Mouse (Mus musculus) large intestine, adult 2 months (tissue): ENCODE measurements at regions not wholly inside any gene's neighbourhood (a gene's known extent, or its start where the extent isn't known, plus 50 kb on each side); places are given as distances from the start of the nearest gene placed in this dataset.

Source experiments
- DNase-seq: peaks from one replicate; pipeline ENCODE4 v3.0.0-alpha.2; 2012; ENCODE audit warnings: low read depth, low spot score
- WGBS: fragments of 180-500 bp; shearing (Covaris S2); methylation state at CpG from one replicate; pipeline ENCODE4 v1.1.7; 2018; 5-methylcytosine and 5-hydroxymethylcytosine counted together

DNA sequence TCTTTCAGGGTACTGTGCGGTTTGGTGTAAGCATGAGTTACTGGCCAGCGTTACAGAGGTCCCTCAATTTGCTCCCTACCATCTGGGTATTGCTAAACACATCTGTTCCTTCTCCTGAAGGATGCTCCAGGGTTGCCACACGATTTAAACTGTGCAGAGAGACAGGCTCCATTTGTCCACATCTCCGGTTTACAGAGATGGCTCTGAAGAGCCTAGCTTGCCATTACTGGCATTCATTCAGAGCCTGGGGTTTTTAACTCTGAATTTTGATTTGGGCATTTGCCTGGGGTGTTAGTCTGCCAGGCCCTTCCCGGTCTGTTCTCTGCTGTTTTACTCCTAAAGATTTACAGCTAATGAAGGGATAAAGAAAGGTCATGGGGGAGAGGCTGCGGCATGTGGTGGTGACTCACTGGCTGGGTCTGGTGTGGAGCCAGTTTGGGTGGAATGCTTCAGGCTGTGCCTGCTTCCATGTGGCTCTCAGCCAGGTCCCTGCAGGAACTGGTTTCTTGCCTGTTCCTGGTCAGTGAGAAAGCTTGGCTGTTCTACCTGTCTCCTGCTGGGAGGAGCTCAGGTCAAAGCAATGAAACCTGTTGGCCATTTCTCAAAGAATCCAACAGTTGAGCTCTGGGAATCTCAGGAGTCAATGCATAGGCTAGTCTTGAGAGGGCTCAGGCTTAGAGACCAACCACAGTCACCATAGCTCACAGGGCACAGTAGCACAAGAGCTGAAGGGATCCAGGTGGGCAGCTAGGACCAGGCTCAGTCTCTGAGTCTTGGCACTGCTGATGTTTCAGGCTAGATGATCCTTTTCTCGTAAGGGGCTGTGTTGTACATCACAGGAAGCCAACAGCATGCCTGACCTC is 112.5 kb upstream of the Pgrmc2 start:
- 47% methylated on average over 7 of the region's 7 CpGs for WGBS
- DNase-seq = peak; percentile 40

DNA sequence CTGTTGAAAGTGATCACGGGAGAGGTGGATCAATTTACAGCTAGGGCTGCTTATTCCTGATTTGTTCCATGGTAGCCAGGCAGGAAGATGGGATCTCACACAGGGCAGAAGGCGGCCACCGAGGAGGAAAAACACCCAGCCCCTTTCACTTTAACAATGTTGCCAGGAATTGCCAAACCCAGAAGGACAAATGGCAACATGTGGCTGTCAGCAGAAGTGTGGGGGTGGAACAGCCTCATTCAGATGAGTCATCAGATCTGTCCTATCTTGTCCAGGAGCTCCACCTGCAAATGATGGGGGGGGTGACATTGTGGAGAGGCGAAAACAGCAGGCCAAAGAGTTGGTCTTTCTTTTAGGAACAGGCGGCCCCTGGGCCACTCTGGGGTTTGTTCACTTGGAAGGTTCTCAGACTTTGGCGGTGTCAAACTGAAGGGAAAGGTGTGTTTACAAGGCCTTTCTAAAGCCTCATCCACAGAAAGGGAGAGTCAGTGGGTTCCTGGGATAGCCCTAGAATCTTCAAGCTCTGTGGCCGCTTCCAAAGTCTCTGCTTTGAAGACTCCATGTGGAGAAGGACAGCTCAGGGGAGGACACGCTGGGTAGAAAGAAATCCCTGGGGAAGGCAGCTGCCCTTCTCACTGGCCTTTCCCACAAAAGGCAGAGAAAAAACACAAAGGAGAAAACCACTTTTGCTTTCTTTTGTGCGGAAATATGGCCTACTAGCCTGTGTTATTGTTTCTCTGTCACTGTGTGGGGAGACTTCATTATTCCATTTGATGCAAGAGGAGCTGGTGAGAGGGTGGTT is 111.7 kb upstream of the Pgrmc2 start:
- 74% methylated on average over 9 of the region's 9 CpGs for WGBS

DNA sequence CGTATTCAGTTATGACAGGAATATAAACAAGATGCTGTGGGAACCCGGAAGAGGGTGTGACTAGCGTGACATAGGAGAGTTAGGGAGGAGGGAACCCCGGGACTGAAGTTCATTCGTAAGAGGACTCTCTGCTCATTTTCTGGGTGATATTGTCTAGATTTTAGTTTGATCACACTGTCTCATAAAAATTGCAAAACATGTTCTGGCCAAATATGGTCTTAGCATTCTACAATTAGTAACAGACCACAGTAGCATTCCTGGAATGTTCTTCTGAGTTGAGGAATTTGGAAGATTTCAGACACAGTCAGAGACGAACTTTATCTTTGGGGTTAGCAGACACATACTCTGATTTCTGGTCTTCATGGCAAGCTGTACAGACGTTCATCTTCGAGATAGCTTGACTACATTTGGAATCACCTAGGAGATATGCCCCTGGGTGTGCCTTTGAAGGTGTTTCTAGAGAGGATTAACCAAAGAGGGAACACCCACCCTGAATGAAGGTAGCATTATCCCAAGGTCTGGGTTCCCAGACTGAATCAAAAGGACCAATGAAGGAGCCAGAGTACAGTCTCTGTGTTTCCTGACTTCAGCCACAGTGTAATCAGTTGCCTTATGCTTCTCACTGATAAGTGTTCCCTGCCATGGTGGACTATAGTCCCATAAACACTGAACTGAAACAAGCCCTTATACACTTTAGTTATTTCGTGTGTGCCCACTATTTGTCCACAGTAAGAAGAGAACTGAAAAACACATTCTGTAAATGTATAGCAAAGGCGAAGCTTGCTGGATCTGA is 102.7 kb upstream of the Pgrmc2 start:
- WGBS = 47% methylated on average over 10 of the region's 10 CpGs
- no peak for DNase-seq

More for the DNA sequence above, 111.7 kb upstream of the Pgrmc2 start:
- DNase-seq = no peak

DNA sequence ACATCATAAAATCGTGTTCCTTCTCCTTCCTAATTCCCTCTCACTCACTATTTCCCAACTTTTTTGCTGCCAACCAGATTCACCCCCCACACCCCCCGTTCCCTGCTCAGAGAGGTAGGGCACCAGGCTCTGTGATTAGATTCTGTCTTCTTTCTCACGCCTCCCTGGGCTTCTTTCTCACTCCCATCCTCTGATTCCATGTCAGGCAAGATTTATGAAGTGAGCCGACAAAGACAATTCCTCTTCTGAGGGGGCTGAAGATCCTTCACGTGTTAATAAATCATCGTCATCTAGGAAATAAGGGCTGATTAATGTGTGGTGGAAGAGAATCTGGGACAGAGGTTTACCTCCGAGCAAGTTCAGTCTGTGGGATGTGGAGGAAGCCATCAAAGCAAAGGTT is 101.5 kb upstream of the Pgrmc2 start:
- DNase-seq = no peak
- 68% methylated on average over 7 of the region's 7 CpGs for WGBS

DNA sequence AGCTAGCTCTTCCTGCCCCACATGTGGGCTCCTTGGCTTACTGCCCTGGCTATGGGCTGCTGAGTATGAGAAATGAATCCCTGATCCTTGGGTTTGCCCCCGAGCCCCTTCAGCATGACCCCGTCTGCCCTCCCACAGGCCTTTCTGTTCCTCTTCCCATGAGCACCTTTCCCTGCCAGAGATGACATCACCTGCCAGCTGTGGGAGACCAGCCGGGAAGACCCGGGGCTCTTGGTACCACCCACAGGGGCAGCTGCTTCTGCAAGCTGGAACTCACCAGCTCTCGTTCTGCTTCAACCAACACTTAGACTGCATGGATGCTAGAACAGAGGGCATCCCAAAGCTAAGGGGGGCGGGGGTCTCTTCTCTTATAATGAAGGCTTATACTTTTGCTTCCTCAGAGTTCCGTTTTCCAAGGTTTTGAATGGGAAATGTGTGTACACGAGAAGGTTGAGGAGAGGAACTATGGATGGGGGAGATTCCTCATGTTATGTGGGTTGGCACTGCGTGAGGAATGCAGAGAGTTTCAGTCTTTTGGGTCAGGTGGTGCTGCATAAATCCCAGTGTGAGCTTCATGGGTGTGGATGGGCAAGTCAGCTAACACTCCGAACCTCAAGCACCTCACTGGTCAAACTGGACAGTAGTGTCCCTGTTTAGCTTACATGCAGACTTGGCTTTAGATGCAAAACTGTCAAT is 100.2 kb upstream of the Pgrmc2 start:
- 65% methylated on average over 10 of the region's 10 CpGs for WGBS

DNA sequence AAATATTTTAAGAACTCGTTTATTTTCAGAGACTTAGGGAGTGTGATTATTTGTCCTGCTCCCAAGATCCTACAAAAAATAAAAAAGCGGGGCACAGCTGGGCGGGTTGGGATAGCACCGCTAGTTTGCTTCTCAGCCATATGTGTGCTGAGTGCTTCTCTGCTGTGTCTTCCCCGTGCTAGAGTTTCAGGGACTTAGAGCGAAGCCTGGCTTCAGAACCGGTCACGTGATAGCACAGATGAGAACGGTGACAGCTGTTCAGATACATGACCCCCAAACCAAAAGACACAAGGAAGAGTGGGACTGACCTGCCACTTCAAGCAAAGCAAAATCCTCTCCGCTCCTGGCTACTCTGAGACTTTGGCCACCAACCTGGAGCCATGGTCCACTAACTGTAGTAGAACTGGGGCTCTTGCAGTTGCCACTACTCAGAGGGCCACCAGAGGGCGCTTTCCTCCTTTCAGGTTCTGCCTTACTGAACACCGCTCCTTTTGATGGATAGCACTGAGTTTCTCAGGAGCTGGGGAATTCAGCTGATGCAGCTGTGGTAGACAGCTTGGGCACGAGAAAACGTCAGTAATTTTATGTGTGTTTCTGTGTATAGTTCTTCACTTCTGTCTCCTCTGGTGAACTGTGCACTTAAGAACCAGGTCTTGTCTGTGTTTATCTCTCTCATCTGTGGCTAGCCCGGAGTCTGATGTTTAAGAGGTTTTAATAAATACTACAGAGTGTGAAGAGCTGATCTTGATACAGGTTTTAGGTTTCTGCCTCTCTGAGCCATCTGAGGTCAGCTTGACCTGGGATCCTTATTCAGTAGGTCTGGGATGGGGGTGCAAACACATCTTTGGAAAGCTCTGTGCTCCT is 99.4 kb upstream of the Pgrmc2 start:
- peak; percentile 47 for DNase-seq
- WGBS = 45% methylated on average over 15 of the region's 15 CpGs

More for the DNA sequence above, 100.2 kb upstream of the Pgrmc2 start:
- DNase-seq = no peak

DNA sequence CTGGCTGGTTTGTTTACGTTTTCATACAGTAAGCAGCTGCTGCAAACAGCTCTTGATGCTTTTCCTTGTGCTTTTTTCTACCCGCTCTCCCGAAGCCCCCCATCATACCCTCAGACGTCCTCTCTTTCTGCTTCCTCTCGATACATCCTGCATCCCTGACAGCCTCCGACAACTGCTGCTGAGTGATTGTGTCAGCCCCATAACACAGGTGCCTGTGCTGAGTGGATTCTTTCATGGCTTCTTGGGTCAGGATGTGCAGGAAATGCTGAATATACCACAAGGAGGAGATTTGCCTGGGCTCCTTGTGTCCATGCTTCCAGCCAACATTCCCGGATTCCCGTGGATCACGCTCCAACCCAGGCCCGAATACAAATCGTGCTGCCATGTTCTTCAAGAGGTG is 98.6 kb upstream of the Pgrmc2 start:
- 76% methylated on average over 11 of the region's 11 CpGs for WGBS
- DNase-seq = no peak

DNA sequence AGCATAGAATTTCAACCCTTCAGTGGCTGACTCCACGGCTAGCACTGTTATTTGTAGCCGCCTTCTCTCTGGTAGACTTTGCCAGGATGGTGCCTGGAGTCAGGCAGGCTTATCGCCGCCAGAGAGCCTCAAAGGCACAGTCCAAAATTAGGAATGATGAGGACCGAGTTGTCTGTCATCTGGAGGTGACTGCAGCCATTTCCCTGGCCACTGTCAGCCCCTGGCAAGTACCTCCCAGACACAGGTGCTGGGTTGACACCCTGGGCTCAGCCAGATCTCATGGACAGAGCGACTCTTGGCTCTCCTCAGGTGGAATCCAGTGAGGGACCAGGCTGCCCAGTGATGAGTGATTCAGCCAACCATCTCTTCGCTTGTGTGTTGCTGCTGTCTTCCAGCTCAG is 98.1 kb upstream of the Pgrmc2 start:
- no peak for DNase-seq
- 81% methylated on average over 7 of the region's 7 CpGs for WGBS

DNA sequence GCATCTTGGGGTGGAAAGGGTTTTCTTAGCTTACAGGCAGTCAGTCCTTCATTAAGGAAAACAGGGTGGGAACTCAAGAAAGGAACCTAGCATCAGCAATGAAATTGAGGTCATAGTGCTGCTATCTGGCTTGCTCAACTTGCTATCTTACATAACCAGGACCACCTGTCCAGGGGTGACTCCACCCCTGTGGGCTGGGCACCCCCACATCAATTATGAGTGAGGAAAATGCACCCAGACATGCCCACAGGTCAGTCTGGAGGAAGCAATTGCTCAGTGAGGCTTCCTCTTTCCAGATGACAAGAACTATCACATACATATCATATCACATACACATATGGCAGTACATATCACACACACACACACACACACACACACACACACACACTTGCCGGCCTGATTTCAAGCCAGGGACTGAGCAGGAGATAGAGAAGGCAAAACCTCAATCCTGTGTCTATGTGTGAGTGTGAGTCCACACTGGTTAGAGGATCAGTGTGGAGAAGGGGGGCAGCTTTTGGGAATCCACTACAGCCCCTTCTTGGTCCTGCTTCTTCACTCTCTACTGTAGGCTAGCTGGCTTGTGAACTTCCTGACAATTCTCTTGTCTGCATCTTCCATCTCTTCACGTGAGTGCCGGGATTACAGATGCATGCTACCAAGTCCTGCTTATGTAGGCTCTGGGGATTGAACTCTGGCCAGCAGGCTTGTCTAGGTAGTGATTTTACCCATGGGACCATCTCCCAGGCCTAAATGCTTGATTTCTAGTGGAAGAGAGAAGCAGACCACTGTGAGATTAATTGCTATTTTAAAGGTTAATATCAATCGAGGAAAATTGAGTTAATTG is 96.4 kb upstream of the Pgrmc2 start:
- no peak for DNase-seq
- 57% methylated on average over 4 of the region's 4 CpGs for WGBS

DNA sequence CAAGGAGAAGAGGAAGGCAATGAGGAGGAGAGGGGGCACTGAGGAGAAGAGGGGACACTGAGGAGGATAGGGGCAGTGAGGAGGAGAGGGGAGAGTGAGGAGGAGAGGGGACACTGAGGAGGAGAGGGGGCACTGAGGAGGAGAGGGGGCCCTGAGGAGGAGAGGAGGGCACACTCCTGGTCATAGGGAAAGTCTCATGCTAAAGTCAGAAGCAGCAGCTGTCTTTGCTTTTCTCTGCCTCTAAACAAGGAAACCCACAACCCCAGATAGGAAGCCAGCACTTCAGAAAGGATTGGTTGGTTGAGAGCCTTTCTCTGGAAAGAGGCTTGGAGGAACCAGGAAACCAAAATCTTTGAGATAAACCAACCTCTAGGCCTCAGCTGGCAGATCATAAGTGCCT is 94.3 kb upstream of the Pgrmc2 start:
- no peak for DNase-seq

DNA sequence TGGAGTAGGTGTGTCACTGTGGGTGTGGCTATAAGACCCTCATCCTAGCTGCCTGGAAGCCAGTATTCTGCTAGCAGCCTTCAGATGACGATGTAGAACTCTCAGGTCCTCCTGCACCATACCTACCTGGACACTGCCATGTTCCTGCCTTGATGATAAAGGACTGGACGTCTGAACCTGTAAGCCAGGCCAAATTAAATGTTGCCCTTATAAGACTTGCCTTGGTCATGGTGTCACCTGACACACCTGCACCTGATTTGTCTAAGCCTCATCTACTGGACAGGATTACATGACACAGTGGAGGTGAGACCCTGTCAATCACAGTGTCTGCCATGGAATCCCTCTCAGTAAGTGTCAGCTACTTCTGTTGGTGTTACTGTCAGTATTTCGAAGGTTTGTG is 92.5 kb upstream of the Pgrmc2 start:
- DNase-seq = no peak
- WGBS = 84% methylated on average over 3 of the region's 3 CpGs

DNA sequence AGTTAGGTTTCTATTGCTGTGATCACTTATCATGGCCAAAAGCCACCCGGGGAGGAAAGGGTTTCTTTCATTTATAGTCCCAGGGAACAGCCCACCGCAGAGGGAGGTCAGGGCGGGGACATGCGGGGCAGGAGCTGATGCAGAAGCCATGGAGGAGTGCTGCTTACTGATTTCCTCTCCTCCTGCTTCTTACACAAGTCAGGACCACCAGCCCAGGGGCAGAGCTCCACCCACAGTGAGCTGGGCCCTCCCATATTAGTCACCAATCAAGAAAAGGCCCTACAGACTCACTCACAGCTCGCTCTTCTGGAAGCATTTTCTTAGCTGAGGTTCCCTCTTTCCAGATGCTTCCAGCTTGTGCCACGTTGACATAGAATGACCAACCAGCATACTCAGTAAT is 90.7 kb upstream of the Pgrmc2 start:
- DNase-seq = no peak
- WGBS = 58% methylated on average over 6 of the region's 6 CpGs

DNA sequence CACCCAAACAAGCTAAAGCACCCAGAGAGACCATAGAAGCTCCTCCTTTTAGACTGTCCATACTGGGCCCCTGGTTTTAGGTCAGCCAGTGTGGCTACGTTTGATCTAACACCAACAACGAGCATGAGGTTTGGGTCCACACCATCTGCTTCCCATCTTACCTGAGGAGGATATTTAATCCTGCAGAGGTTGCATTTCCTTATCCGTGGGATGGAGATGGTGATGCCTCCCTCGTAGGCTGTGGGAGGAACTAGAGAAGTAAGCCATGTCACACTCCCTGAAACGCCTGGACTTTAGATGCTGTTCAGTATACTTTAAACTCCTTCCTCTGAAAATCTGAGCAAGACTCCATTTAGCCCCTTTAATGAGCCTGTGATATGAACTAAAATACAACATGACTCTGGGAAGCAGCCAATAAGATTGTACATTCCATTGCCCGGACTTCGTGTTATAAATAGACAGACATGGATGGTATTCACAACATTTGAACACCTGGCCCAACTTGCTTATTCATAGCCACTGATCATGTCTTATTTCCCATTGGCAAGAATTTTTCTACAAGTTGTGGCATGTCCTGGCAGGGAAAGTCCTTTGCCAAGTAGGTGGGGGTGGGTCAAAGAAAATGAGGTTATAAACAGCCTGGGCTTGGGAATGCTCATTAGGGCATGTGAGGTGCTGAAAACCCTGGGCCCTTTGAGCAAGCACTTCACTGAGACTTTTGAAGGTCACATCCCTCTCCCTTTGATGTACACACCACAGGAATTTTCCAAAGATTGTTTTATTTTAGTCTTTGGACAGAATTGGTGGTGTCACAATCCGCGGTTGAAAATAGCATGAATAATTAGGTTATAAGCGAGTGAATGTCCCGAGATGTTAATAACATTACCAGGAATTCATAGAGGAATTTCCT is 89.7 kb upstream of the Pgrmc2 start:
- WGBS = 58% methylated on average over 11 of the region's 11 CpGs
- DNase-seq = no peak

DNA sequence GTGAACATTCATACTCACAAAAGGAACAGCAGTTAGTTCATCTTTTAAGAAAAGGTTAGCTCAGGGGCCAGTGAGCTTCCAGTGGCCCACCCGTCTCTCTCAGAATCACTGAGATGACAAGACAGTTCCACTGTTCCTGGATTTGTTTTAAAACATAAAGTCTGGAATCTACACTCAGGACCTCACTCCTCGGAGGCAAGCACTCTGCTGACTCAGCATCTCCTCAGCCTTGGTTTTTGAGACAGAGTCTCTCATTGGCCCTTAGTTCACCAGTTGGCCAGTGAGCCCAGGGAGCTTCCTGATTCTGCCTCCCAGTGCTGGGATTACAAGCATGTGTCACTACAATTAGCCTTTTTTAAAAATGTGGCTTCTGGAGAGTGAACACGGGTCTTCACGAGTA is 88.9 kb upstream of the Pgrmc2 start:
- 93% methylated on average over 4 of the region's 4 CpGs for WGBS

DNA sequence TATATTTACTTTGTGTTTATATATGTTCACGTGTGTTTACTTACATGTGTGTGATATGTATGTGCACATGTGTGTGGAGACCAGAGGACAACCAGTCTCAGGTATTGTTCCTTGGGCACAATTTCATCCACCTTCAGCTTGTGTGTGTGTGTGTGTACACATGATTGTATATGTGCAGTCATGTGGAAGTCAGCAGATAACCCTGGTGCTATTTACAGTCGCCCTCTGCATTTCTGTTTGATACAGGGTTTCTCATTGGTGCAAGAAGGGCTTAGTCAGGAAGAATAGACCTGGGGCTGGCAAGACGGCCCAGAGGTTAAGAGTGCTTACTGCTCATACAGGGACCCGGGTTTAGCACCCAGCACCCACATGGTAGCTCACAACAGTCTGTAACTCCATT is 88.5 kb upstream of the Pgrmc2 start:
- DNase-seq = no peak
- 89% methylated on average over 4 of the region's 4 CpGs for WGBS

More for the DNA sequence above, 88.9 kb upstream of the Pgrmc2 start:
- DNase-seq = no peak

DNA sequence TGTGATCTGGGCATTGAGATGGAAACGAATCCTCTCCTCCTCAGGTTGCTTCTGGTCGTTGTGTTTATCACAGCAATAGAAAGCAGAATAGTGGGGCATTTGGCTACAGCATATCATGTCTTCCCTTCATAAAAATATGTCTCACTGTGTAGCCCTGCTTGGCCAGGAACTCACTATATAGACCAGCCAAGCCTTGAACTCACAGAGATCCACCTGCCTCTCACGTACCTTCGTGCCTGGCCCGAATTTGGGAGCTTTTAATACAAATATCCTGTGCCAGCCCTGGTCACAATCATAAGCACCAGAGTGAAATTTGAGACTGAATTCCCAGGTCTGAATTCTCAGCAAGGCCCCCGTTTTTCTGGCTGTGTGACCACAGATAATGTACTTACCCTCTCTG is 87.7 kb upstream of the Pgrmc2 start:
- WGBS = 80% methylated on average over 6 of the region's 6 CpGs
- no peak for DNase-seq

DNA sequence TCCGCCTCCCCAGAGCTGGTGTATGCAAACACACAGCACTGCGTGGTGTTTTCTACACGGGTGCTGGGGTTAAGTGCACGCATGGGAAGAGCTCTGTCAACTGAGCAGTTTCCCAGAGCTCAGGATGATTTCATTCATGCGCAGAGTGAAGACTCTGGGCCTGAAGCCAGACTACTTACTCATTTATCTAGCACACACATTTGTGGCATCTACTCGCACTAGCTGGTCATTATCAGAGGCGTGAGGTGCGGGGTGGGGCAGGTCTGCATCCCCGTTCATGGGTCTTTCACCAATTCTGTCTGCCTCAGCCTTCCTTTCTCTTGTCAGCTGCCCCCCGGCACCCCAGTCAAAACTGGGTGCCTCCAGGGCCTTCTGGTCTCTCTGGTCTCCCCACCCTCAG is 86.6 kb upstream of the Pgrmc2 start:
- 70% methylated on average over 10 of the region's 10 CpGs for WGBS
- DNase-seq = no peak
